Mouse (Mus musculus): ENCODE data around the gene Abcb4. TPM values are rescaled to one million over a fixed set of nuclear protein-coding genes. Genes with fewer than 3 reads are reported as not detected.
A peak's percentile ranks its signal among the peaks of the same experiment; 100 is the strongest.

Abcb4 gene
- total and polyA plus RNA-seq, 3 experiments: 0.27 to 0.68 (median 0.29) TPM

DNA sequence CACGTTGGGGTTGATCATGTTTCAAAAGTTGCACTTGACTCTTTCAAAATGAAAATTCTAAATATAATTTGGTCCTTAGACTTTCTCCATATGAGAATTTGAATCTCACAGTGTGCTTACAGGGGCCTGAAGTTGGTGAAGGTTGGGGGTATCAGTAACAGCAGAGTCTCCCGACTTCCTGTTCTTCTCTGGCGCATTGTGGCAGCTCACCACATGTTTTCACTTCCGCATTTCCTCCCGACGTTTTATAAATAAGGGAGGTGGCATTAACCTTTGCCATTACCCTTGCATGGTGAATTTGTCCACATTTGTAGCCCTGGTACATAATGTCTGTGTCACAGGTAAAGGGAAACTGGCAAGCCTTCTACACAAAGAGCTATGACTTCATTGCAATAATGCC lies 23.6 kb downstream of the Abcb4 start:
- Histone ChIP-seq H3K36me3 (replicated peaks in 1 of 2; ENCODE audit: control insufficient read depth in 1 of 2, insufficient read depth in 1 of 2, low read length in 1 of 2) (no peaks in the 10 kb centered on the region), H3K9ac (ENCODE audit: insufficient read depth, low read depth) (no peak overlapping the region), H3K4me2 (ENCODE audit: insufficient read depth, low read depth, poor library complexity, severe bottlenecking) (peak overlapping the region; percentile 71), H3K27me3 (replicated peaks) (no peaks in the 10 kb centered on the region), H3K4me1 (ENCODE audit: control insufficient read depth in 1 of 2, insufficient read depth in 2 of 2) (peaks cover 4 to 12% of the 10 kb centered on the region in 2 experiments; a peak in 2 of 4 replicates), H3K27ac (ENCODE audit: insufficient read depth, low read depth) (no peak overlapping the region), H3K79me2 (replicated peaks; ENCODE audit: control insufficient read depth, extremely low read depth, insufficient read depth, poor library complexity, severe bottlenecking) (no peaks in the 10 kb centered on the region), H3K4me3 (replicated peaks in 1 of 3; ENCODE audit: low read depth in 2 of 3, low read length in 2 of 3, poor library complexity in 1 of 3) (no peak overlapping the region), H3K9me3 (replicated peaks; ENCODE audit: low read length) (no peaks in the 10 kb centered on the region)
- TF ChIP-seq RCOR1 (conservative IDR thresholded peaks at IDR 0.05; ENCODE audit: low read depth, low read length) (0 out of 2 replicates have a peak, but pooled peaks have one; percentile 17), MYC (IDR thresholded peaks at IDR 0.05; ENCODE audit: low read depth, low read length) (peak; percentile 85), BHLHE40 (IDR thresholded peaks at IDR 0.05; ENCODE audit: low read depth, low read length) (peak; percentile 75), IRF4 (IDR thresholded peaks at IDR 0.05; ENCODE audit: low read depth, low read length) (peak; percentile 93), EP300 (IDR thresholded peaks at IDR 0.05; ENCODE audit: low read length) (peak; percentile 96), CHD2 (IDR thresholded peaks at IDR 0.05; ENCODE audit: low read length) (peak; percentile 50; the same call in 1 of the 2 replicates), ELF1 (IDR thresholded peaks at IDR 0.05; ENCODE audit: low read depth, low read length) (peak; percentile 82), KAT2A (IDR thresholded peaks at IDR 0.05; ENCODE audit: insufficient replicate concordance, low read length) (no peak), NELFE (IDR thresholded peaks at IDR 0.05; ENCODE audit: low read depth, low read length) (no peak), ETS1 (conservative IDR thresholded peaks at IDR 0.05; ENCODE audit: low read depth, low read length) (peak; percentile 43), MXI1 (IDR thresholded peaks at IDR 0.05; ENCODE audit: low read depth, low read length) (no peak), MAX (IDR thresholded peaks at IDR 0.05; ENCODE audit: low read length) (peak; percentile 69), MEF2A (IDR thresholded peaks at IDR 0.05; ENCODE audit: borderline replicate concordance, low read depth, low read length) (0 out of 2 replicates have a peak, but pooled peaks have one; percentile 63)
- dilution Hi-C loops (cut with MboI; ENCODE audit: extremely low pct_ligation_motif_present, extremely low pct_unique_long_range_greater_than_20kb, low sequenced_read_pairs) (no loop called here), in situ Hi-C loops (cut with MboI; ENCODE audit: low pct_ligation_motif_present, low pct_unique_long_range_greater_than_20kb, low sequenced_read_pairs) (no loop called here)
- DNase-seq (ENCODE audit: extremely low read depth): peak; percentile 81

DNA sequence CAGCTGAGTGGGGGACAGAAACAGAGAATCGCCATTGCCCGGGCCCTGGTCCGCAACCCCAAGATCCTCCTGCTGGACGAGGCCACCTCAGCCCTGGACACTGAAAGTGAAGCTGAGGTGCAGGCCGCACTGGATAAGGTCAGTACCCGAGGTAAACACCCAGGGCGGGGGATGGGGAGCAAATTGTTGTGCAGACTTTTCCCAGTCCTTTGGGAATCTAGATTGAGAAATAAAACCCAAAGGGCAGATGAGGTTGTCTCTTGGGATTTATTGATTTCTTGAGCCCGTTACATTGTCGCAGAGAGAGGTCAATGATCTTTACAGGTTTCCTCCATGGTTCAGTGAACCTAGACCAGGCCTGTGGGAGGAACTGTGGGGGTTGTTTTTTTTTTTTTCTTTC lies 34.9 kb downstream of the Abcb4 start:
- TF ChIP-seq MAX (IDR thresholded peaks at IDR 0.05; ENCODE audit: low read length) (no peak), CHD1 (IDR thresholded peaks at IDR 0.05; ENCODE audit: low read depth, low read length) (no peak), POLR2AphosphoS2 (IDR thresholded peaks at IDR 0.05; ENCODE audit: low read depth, low read length) (no peak), RAD21 (IDR thresholded peaks at IDR 0.05; ENCODE audit: low read depth, low read length) (no peak), MEF2A (IDR thresholded peaks at IDR 0.05; ENCODE audit: borderline replicate concordance, low read depth, low read length) (no peak), USF2 (conservative IDR thresholded peaks at IDR 0.05; ENCODE audit: low read depth, low read length) (no peak), ZKSCAN1 (IDR thresholded peaks at IDR 0.05; ENCODE audit: borderline replicate concordance, low read depth, low read length) (no peak), MXI1 (IDR thresholded peaks at IDR 0.05; ENCODE audit: low read depth, low read length) (no peak), CTCF (conservative IDR thresholded peaks at IDR 0.05 in 1 of 2, IDR thresholded peaks at IDR 0.05 in 1 of 2; ENCODE audit: low read depth in 2 of 2, low read length in 2 of 2) (no peak), POLR2A (IDR thresholded peaks at IDR 0.05; ENCODE audit: low read depth, low read length) (no peak), ZNF384 (IDR thresholded peaks at IDR 0.05; ENCODE audit: low read depth, low read length) (no peak), ELF1 (IDR thresholded peaks at IDR 0.05; ENCODE audit: low read depth, low read length) (no peak), UBTF (IDR thresholded peaks at IDR 0.05; ENCODE audit: low read depth, low read length) (no peak), PAX5 (IDR thresholded peaks at IDR 0.05; ENCODE audit: low read length) (no peak), SIN3A (IDR thresholded peaks at IDR 0.05; ENCODE audit: low read length) (no peak), KAT2A (IDR thresholded peaks at IDR 0.05; ENCODE audit: insufficient replicate concordance, low read length) (no peak), CHD2 (IDR thresholded peaks at IDR 0.05; ENCODE audit: low read length) (no peak), TBP (conservative IDR thresholded peaks at IDR 0.05; ENCODE audit: low read depth, low read length) (no peak), HCFC1 (IDR thresholded peaks at IDR 0.05; ENCODE audit: low read depth, low read length) (no peak)
- Histone ChIP-seq H3K9ac (ENCODE audit: insufficient read depth, low read depth) (no peak overlapping the region), H3K4me2 (ENCODE audit: insufficient read depth, low read depth, poor library complexity, severe bottlenecking) (no peak overlapping the region), H3K9me3 (replicated peaks; ENCODE audit: low read length) (peaks cover 5% of the 10 kb centered on the region), H3K27ac (ENCODE audit: insufficient read depth, low read depth) (no peak overlapping the region), H3K4me3 (replicated peaks in 1 of 3; ENCODE audit: low read depth in 2 of 3, low read length in 2 of 3, poor library complexity in 1 of 3) (no peak overlapping the region), H3K27me3 (replicated peaks) (no peaks in the 10 kb centered on the region), H3K79me2 (replicated peaks; ENCODE audit: control insufficient read depth, extremely low read depth, insufficient read depth, poor library complexity, severe bottlenecking) (no peaks in the 10 kb centered on the region), H3K36me3 (replicated peaks in 1 of 2; ENCODE audit: control insufficient read depth in 1 of 2, insufficient read depth in 1 of 2, low read length in 1 of 2) (no peaks in the 10 kb centered on the region), H3K4me1 (ENCODE audit: control insufficient read depth in 1 of 2, insufficient read depth in 2 of 2) (no peaks in the 10 kb centered on the region)
- dilution Hi-C loops (cut with MboI; ENCODE audit: extremely low pct_ligation_motif_present, extremely low pct_unique_long_range_greater_than_20kb, low sequenced_read_pairs) (no loop called here), in situ Hi-C loops (cut with MboI; ENCODE audit: low pct_ligation_motif_present, low pct_unique_long_range_greater_than_20kb, low sequenced_read_pairs) (no loop called here)
- DNase-seq (ENCODE audit: extremely low read depth): no peak
